Mouse (Mus musculus) layer of hippocampus, postnatal 14 days (tissue): ENCODE measurements around the gene Vps37c. TPM values are rescaled to one million over a fixed set of nuclear protein-coding genes. Genes with fewer than 3 reads are reported as not detected.

Experiments
- DNase-seq, 2 experiments: peaks; one replicate each; pipeline ENCODE4 v3.0.0; 2021 to 2022; ENCODE audit warnings: low spot score in 2 of 2, mixed read lengths in 1 of 2
- total RNA-seq, 2 experiments: library from RNA; stranded (reverse); gene quantifications; 2 replicates each; pipeline ENCODE4 v1.2.3; 2021

Vps37c gene
- total RNA-seq, 2 experiments from 2014 or later: 25.1 to 26.6 TPM

DNA sequence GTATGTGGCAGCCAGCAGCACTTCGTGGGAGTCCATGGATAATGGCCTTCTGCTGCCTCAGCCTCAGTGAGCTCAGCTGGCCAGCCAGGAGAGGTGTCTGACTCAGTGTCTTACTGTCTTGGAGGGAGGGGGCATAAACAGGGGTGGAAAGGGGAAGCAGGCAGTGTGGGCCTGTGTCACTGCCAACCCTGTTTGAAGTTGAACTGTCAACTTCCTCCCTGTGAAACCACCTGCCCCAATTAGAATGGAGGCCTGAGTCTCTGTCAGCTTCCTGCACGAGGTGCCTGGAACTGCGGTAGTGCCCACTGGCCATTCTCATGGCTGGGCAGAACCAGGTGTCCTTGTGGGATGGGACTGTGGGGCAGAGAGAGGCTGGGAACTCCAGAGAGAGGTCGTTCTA, 50.3 kb downstream of the Vps37c start, which contains the start of gene Cd5:
Gene Cd5, minus strand, starts transcription at position 192 of the 400 bp plus-strand sequence.
- no peak for DNase-seq

DNA sequence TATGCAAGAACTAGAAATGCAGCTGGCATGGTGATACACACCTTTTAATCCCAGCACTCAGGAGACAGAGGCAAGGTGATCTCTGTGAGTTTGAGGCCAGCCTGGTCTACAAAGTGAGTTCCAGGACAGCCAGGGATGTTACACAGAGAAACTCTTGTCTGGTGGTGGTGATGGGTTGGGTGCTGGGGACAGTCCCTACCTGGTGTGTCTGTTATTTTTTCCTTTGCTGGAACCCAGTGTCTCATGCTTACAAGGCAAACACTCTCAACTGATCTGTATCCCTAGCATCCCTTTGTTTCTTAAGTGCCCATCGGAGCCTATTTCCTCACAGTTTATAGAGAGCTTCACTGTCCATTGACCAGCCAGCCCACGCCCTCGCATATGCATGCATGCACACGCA, 51.4 kb downstream of the Vps37c start:
- DNase-seq: no peak

DNA sequence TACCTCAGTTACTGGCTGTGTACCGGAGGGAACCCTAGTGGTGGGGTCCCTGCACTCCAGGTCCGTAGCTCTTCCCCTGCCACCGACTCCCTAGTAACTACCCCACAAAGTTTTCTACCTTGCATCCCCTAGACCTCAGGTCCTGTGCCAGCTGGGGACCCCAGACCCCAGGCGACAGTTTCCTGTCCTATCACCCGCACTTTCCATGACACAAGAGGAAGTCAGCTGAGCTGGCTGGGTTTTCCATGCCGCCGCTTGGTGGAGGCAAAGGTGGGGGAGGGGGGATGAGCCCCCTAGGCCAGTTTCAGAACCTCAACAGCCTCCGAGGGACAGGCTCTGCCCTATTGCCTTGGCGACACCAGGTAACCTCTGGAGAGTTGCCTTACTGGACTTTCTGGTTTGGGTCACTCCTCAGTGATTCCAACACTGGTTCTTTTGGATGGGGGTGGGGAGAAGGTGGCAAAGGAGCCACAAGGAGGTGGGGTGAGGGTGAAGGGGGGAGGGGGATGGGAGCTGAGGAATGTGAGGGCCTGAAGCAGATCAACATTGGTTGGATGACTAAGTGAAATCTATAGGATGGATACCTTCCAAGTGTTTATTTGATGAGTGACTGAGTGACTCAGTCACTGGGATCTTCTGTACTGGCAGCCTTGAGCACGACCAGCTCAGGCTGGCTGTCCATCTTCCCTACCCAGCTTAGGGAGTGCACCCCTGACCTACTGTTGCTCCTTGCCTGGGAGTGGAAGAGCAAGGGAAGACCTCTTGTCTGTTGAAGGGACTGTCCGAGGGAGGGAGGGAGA, 52.3 kb downstream of the Vps37c start:
- no peak for DNase-seq

DNA sequence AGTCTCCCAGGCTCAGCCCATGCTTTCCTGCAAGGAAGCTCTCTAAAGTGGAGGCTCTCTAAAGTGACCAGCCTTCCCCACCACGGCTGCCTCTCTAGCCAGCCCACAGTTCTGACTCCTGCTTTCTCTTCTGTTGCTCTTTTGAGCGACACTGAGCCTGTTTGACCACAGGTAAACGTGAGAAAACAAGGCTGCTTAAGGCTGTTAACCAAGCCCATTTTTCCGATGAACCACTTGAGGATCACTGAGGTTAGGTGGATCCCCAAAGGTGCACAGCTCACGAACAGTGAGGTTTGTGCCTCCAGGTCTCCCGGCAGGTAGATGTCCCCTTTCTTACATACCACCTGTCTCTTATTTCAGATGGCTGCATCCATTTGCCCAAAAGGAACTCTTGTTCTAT, 53.6 kb downstream of the Vps37c start:
- no peak for DNase-seq

DNA sequence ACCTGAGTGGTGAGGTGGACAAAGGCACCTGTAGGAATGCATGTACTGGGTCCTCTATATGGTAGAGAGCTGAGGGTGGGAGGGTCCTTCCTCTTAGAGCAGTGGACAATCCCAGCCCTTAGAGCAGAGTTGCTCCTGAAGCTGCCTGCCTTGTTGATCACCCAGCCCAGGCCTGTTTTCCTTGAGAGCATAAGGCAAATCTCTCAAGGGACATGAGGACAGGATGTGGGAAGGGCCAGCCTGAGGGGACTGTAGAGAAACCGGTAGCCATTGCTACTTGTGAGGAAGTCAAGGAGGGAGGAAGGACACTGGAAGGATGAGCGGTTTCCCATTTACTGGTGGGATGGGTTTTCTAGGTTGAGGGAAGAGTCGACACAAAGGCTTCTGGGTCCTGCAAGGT, 54.0 kb downstream of the Vps37c start:
- no peak for DNase-seq

DNA sequence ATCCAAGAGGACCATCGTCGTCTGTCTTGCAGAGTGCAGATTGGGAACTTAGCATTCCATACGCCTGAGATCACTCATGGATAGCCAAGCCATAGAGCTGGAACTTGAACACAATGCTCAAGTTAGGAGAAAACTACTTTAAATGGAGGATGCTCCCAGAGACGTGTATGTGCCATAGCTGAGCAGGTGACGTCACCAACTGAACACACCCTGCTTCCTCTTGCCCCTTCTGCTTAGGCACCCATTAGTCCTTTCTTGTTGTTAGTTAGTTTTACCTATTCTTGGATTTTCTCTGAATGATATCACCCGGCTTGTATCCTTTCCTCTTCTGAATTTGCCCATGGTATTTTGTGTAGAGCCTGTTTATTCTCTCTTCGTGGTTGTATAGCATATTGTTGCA, 58.6 kb downstream of the Vps37c start:
- no peak for DNase-seq

DNA sequence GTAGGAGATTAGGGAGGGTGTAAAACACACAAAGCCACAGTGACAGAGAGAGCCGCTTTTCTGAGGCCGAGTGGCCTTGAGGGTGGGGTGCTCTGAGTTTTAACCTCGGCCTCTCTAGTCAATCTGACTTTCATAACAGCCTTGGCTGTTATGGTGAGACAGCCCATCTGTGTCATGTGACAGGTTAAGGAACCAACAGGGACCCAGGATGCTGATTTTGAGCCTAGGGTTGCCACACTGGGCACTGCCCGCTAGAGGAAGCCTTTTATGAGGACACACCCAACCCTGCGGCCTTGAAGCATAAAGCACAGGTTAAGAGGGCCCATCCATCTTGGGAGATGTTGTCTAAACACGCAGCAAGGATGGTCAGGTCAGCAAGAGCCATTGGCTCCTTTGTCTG, 59.2 kb downstream of the Vps37c start:
- no peak for DNase-seq

DNA sequence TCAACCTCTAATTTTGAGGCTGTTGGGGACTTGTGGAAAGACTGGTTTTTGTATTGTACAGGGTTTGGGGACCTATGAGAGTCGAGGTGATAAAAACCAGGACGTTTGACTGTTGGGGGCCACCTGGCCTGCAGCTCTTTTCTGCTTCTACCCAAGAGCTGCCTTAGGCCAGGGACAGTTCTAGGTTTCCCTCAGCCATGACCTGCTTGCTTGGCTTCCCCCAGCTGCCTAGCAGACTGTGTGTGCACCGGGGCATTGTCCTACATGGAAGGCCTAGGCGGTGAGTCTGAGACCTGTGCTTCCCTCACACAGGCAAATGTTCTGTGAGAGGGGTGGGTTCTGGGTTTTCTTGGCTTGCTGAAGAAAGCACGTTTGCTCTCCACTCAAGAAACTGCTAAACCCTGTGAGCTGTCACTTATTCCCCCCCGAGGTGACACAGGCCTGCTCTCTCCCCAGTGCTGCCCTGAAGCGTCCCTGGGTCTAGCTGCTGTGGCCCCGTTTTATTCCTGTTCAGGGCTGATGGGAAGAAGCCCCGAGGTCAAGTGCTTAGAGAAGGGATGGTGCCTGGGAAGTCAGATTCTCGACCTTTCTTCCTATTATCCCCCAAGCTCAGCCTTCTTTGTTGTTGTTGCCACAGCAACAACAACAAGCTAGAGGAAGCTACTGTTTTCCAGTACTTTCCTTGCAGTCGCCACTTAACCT, 60.0 kb downstream of the Vps37c start:
- no peak for DNase-seq

DNA sequence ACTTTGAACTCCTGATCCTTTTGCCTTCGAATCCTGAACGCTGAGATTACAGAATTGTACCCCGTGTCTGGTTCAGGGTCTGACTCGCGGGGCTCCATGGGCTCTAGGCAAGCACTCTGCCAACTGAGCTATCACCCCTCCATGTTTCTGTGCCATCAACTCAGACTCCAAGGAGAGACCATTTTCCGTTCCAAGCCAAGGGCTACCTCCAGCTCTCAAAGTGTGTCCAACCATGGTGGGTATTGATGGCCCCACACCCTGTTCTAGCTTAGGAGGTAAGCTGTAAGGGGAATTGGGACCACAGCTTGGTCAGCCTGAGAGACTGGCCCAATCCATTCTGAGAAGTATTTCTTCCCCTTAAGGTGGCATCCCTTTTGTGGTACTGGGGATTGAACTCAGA, 60.8 kb downstream of the Vps37c start:
- DNase-seq: no peak

DNA sequence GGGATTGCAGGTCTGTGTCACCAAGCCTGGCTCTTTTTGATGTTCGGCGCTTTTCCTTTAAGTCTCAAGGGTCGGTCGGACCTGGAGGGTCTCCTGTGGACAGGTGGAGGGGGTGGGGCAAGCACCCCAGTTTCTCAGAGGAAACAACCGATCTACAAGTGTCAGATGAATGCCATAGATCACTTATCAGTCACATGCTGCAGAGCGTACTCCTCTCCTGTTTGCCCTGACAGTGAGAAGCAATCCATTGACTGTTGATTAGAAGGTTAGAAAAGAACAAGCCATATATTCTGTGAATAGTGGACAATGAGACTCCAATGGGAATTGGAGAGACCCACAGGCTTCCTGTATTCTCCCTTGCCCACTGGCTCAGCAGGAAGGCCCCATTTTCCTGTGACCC, 61.6 kb downstream of the Vps37c start:
- DNase-seq: no peak

DNA sequence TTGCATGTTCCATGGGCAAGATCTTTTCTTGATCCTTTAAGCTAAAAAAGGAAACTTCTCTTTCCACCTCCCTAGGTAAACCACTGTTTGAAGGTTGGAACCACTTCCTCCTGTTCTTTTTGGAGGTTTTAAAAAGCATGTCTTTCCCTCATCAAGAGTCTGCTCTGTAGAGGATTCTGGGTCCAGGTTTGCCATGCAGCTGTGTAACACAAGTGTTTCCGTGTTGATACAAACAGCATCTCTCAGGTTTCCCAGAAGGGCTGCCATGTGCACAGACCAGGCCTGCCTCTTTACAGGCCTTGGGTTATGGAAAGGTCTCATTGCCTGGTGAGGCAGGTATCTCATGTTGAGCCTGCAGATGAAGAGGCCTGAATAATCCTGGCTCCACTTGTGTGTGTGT, 63.1 kb downstream of the Vps37c start:
- DNase-seq: no peak

DNA sequence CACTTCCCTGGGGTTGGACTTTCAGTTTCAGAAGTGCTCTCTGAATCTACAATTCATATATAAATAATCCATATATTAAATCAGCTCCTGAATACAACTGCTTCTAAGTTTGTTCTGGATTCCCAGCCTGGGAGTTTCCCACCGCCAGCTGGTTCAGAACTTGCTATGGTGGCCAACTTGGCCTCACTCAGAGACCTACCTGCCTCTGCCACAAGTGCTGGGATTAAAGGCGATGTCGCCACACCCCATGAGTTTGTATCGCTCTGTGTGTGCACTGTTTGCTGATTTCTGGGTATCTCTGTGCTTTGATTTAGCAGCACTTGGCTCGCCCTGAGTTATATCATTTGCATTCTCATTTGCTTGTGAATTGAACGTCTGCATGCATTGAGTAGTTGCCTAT, 63.6 kb downstream of the Vps37c start:
- no peak for DNase-seq

DNA sequence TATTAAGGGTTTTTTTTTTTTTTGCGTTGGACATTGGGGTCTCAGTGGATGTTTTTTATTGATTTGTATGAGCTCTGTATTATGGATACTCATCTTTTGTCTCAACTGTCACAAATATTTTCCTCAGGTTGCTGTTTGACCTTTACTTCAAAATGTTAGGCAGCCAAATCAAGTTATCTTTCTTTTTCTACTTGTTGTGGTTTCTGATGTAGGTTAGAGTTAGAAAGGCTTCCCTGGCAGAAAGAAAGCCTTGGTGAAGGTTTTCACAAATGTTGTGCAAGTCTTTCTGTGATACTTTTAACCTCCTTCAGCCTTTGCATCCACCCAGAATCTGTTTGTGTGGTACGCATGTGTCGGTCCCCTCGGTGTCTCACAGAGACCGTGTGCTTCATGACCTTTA, 64.1 kb downstream of the Vps37c start:
- DNase-seq: no peak

DNA sequence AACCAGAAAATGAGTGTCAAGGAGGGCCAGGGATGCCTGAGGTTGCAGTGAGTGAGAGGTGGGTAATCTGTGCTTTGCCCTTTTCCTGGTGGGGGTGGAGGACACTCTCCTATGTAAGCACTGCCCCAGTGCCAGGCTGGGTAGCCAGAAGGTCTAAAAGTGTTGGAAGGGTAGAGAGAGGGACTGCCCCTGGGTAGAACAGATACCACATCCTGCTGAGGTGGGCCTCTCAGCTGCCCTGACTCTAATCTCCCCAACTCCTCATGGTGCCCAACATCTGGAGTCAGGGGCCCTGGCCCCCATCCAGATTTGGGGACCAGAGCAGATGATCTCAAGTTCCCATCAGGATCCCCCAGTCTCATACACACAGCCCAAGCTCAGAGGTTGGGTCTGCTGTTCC, 68.6 kb downstream of the Vps37c start:
- DNase-seq: no peak

DNA sequence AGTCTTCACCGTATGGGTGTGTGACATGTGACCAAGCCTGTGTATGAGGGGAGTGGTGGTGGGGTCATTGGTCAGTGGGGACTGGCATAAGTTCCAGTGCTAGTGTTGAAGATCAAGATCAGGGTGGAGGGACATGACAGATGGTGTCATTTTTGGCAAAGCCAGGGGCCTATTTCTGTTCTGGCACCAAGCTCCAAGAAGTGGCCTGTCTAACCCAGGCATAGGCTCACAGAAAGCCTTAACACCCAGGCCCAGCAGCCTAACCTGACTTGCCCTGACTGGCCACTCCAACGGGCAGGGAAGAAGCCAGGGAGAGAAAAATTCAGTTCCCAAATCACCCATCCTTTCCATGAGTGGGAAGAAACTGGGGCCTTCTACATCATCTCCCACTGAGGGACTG, 69.0 kb downstream of the Vps37c start:
- DNase-seq: no peak

DNA sequence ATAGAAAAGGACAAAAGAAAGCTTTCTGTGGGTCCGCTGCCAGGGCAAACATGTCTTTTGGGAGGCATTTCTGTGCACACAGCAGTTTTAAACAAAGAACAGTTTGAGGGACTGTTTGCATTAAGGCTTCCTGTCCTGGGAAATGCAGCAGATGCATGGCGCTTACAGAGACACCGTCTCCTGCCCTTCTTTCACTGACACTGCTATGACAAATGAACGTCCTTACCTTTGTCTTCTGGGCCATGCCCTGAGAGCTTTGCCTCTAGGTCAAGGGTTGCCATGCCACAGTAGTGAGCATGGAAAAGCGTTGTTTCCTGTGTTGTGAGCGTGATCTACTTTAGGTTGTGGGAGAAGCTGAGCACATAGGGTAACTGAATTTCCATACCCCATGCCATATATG, 70.2 kb downstream of the Vps37c start:
- no peak for DNase-seq

DNA sequence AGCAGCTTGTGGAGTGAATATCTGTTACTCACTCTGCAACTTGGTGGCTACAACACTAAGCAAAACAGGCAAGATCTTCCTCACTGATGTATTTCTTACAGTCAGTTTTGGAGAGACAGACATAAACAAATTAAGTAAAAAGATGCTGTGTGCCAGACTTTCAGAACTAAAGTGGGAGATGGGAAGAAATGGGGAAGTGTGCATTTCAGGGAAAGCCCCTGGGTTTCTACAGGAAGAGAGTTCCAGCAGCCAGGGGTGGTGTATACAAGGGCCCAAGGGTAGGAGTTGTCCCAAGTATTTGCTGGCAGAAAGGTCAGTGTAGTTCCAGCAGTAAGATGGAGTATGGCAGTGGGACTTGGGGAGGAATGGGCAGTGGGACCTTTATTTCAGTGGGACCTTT, 71.0 kb downstream of the Vps37c start:
- DNase-seq: no peak

DNA sequence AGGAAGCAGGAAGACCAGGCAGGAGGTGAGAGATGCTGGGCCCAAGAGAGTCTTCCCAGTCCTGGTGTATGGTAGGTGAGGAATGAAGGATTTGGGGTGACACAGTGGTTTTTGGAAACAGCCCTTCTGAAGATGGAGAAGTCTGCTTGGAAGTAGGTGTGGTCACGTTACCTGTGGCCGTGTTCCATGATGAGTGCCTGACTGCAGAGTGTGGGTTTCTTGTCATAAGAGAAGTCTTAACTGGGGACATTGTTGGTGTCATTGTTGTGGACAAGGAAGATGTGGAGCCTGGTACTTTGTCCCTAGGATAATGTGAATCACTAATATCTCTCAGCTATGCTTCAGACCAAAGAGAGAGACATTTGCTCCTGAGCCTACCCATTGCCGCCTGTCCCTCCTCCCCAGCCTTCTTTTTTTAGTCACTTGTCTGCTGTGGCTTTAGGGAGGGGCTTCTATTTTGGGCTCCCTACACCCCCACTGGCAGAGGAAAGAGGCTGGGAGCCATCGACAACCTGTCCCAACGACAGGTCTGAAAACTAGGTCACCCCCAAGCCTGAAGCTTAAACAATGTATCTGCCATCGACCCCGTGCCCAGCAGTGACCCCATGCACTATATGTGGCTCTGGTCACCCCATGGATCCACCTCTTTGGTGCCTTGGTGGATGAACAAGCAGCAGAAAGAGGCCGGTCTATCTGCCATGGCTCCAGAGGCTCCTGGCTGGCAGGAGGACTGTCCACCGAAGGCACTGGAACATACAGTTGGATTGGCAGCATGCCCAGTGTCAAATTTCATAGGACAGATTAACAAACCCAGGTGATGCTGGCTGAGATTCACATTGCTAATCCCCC, 71.7 kb downstream of the Vps37c start:
- DNase-seq: no peak

DNA sequence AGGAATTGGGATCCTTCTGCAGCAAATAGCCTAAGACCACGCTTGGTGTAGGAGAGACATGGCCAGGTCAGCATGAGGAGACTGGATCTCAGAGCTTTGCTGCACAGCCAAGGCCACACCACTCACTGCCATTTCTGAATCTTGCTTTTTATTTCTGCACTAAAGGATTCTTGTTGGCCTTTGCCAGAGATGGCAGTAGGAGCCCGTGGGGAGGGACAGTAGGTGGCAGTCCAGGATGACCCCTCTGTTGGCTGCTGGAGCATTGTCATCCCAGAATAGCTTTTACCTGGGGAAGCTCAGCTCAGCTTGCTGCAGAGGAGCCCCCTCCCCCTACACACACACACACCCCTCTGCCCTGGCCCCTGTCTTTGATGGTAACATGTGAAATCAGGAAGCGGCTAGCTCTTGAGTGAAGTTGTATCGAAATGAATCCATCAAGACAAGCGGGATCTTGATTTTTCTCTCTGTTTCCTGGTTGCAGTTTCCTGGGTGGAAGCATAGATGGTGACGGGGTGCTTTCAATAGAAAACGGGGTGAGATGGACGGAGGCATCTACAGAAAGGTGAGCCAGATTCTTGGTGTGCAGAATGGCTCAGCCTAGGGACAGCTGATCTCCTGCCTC, 73.4 kb downstream of the Vps37c start:
- DNase-seq: no peak

DNA sequence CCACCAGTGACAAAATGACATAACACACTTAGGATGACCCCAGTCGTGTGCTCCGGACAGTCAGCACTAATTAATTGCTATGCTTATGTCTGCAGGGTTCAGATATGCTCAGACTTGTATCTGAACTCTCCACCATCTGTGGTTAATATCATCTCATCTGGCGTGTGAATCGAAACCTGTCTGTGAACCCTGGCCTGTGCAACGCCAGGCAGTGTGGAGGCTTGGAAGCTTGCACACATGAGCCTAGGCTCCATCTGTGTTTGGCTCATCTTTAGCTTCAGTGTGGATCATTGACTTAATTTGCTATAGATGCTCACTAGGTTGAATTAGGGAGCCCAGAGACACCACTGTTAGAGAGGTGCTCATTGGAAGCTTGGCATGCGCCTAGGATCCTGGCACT, 73.9 kb downstream of the Vps37c start:
- DNase-seq: no peak

DNA sequence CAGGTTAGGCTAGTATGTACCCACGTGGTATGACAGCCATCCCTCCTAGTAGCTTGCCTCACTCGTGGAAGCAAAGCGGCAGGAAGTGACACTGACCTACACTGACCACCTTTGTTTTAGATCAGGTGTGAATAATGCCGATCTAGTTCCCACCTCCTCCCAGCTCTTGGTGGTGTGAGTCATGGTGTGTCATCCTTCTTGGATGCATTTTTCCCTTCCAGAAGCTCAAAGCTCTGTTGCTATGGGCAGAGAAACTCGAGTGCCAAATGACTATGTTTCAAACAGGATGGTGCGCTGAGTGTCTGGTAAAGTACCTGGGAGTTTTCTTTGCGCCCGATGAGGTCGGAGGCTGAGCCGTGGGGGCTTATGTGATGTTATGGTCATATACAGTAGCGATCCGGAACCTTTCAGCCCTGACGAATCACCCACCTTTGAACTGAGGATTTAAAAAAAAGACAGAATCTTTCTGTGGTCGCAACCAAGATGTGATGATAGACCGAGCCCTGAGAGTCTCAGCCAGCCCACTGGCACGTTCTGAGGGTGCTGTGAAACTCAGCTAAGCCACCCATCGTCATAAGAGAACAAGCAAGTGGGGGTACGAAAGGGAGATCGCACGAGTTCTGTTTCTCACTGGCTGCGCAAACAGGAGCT, 75.0 kb downstream of the Vps37c start:
- no peak for DNase-seq
